19 mouse cellular contexts compared by ENCODE assay signal in genomic region chr17:81505162-81505685, GRCm38 (mm10).
DNase-seq lines count a peak whose midpoint lies in the region; ATAC-seq and TF ChIP-seq lines count a peak whose summit lies in the region.
"Had no signal": no experiment of that assay in that cellular context is flagged by ENCODE, and none has a peak within 500 bp of the region (broad histone marks: within the 10 kb centered on the region; RNA-seq: fewer than 3 reads in every experiment).

No protein-coding gene starts in this region.

- H3K4me2 ChIP-seq in forebrain, postnatal 0 days (ENCODE audit: low read depth), result no peak overlapping the region
- H3K4me2 ChIP-seq in forebrain, embryonic 11.5 days (ENCODE audit: low read depth, low read length, severe bottlenecking), result no peak overlapping the region
- no peak overlapping the region for H3K4me2 ChIP-seq in liver, postnatal 0 days (ENCODE audit: low read depth, low read length)
- H3K4me2 ChIP-seq: embryonic facial prominence, embryonic 13.5 days; heart, embryonic 11.5 days; heart, embryonic 15.5 days; hindbrain, embryonic 14.5 days; intestine, embryonic 15.5 days had no signal

- WGBS in forebrain, postnatal 0 days, result 56% methylated on average over 5 of the region's 5 CpGs
- 92% methylated on average over 5 of the region's 5 CpGs for WGBS in forebrain, embryonic 11.5 days
- WGBS in liver, postnatal 0 days (ENCODE audit: insufficient replicate concordance), result 77% methylated on average over 5 of the region's 5 CpGs

- no peak overlapping the region for H3K9ac ChIP-seq in forebrain, postnatal 0 days
- H3K9ac ChIP-seq in forebrain, embryonic 11.5 days (ENCODE audit: low read length), result no peak overlapping the region
- no peak overlapping the region for H3K9ac ChIP-seq in liver, postnatal 0 days (replicated peaks)
- H3K9ac ChIP-seq: embryonic facial prominence, embryonic 13.5 days; heart, embryonic 15.5 days; hindbrain, embryonic 14.5 days; intestine, embryonic 15.5 days had no signal

- no peaks in the 10 kb centered on the region for H3K27me3 ChIP-seq in forebrain, postnatal 0 days (ENCODE audit: insufficient read depth, low read length)
- H3K27me3 ChIP-seq in forebrain, embryonic 11.5 days (ENCODE audit: control insufficient read depth, insufficient read depth, low read length), result no peaks in the 10 kb centered on the region; the same call in 1 of the 2 replicates
- no peaks in the 10 kb centered on the region for H3K27me3 ChIP-seq in liver, postnatal 0 days (ENCODE audit: insufficient read depth, low read length)
- H3K27me3 ChIP-seq: embryonic facial prominence, embryonic 13.5 days; heart, embryonic 15.5 days; intestine, embryonic 15.5 days had no signal

- no peaks in the 10 kb centered on the region for H3K36me3 ChIP-seq in forebrain, postnatal 0 days (ENCODE audit: insufficient read depth)
- H3K36me3 ChIP-seq in forebrain, embryonic 11.5 days (ENCODE audit: control insufficient read depth, insufficient read depth, low read length), result no peaks in the 10 kb centered on the region
- no peaks in the 10 kb centered on the region for H3K36me3 ChIP-seq in liver, postnatal 0 days (replicated peaks; ENCODE audit: insufficient read depth, low read length)
- H3K36me3 ChIP-seq: embryonic facial prominence, embryonic 13.5 days; heart, embryonic 15.5 days; hindbrain, embryonic 10.5 days; intestine, embryonic 15.5 days had no signal

- H3K4me3 ChIP-seq in forebrain, postnatal 0 days (ENCODE audit: low read depth, low read length), result no peak overlapping the region
- no peak overlapping the region for H3K4me3 ChIP-seq in forebrain, embryonic 11.5 days (ENCODE audit: low read depth, low read length)
- no peak overlapping the region for H3K4me3 ChIP-seq in liver, postnatal 0 days (ENCODE audit: low read depth, low read length)
- H3K4me3 ChIP-seq: embryonic facial prominence, embryonic 13.5 days; heart, adult 2 months; heart, embryonic 15.5 days; hindbrain, embryonic 10.5 days; intestine, embryonic 15.5 days had no signal

- TF ChIP-seq CTCF in forebrain, postnatal 0 days (IDR thresholded peaks at IDR 0.05; ENCODE audit: low read depth), result no peak
- no peak for TF ChIP-seq CTCF in liver, postnatal 0 days (IDR thresholded peaks at IDR 0.05; ENCODE audit: low read depth)

- H3K9me3 ChIP-seq in forebrain, postnatal 0 days (ENCODE audit: low read length), result no peaks in the 10 kb centered on the region
- no peaks in the 10 kb centered on the region for H3K9me3 ChIP-seq in forebrain, embryonic 11.5 days (ENCODE audit: control insufficient read depth, low read length)
- H3K9me3 ChIP-seq in liver, postnatal 0 days (ENCODE audit: low read length), result no peaks in the 10 kb centered on the region
- H3K9me3 ChIP-seq: embryonic facial prominence, embryonic 13.5 days; heart, embryonic 15.5 days; hindbrain, embryonic 10.5 days; intestine, embryonic 15.5 days had no signal

- peak; percentile 70 to 76 for DNase-seq in cerebellum, postnatal 10 days
- no peak for DNase-seq in cerebellum, postnatal 36 days
- DNase-seq in forebrain, postnatal 0 days, result peak; percentile 29
- no peak for DNase-seq in forebrain, embryonic 11.5 days (ENCODE audit: low spot score)
- peak; percentile 22 for DNase-seq in left cerebral cortex, postnatal 4 days
- DNase-seq in left cerebral cortex, postnatal 14 days (ENCODE audit: low spot score in 2 of 2), result no peak
- no peak for DNase-seq in liver, postnatal 0 days
- DNase-seq in gastrocnemius, adult 18-20 months (ENCODE audit: low spot score), result no peak
- DNase-seq: adrenal gland, postnatal 10 days; cerebellum, adult 11 months; gastrocnemius, postnatal 10 days; heart, adult 2 months; heart, postnatal 14 days had no signal

- ATAC-seq in forebrain, postnatal 0 days, result peak; percentile 40; the same call in 1 of the 2 replicates
- ATAC-seq in forebrain, embryonic 11.5 days (replicated peaks; ENCODE audit: low FRiP score), result no peak
- ATAC-seq in liver, postnatal 0 days, result no peak
- ATAC-seq: intestine, embryonic 15.5 days had no signal

- intact Hi-C loops in left cerebral cortex, postnatal 4 days (cut with DNase I), result no loop called here
- intact Hi-C loops in left cerebral cortex, postnatal 14 days (cut with DNase I), result no loop called here

- peaks cover 5% of the 10 kb centered on the region for H3K4me1 ChIP-seq in forebrain, postnatal 0 days (ENCODE audit: insufficient read depth)
- no peaks in the 10 kb centered on the region for H3K4me1 ChIP-seq in forebrain, embryonic 11.5 days (replicated peaks; ENCODE audit: control insufficient read depth, insufficient read depth, low read length)
- H3K4me1 ChIP-seq in liver, postnatal 0 days (ENCODE audit: insufficient read depth), result no peaks in the 10 kb centered on the region
- H3K4me1 ChIP-seq: embryonic facial prominence, embryonic 13.5 days; intestine, embryonic 15.5 days had no signal

- no peak for TF ChIP-seq EP300 in liver, postnatal 0 days (IDR thresholded peaks at IDR 0.05; ENCODE audit: low read depth)

- H3K27ac ChIP-seq in forebrain, postnatal 0 days (ENCODE audit: low read depth, low read length), result peak overlapping the region; percentile 45; the same call in 1 of the 2 replicates
- no peak overlapping the region for H3K27ac ChIP-seq in forebrain, embryonic 11.5 days (ENCODE audit: low read depth, low read length)
- no peak overlapping the region for H3K27ac ChIP-seq in liver, postnatal 0 days (ENCODE audit: low read depth)
- H3K27ac ChIP-seq: embryonic facial prominence, embryonic 13.5 days; heart, adult 2 months; heart, embryonic 15.5 days; hindbrain, embryonic 10.5 days; hindbrain, embryonic 14.5 days; intestine, embryonic 15.5 days had no signal

Comparison
In these comparisons a context has a peak if more than half of its experiments do, and no peak if none do; other contexts are left out.
1. DNase-seq: peak in cerebellum, postnatal 10 days (2 of 2), forebrain, postnatal 0 days (single experiment) and left cerebral cortex, postnatal 4 days (single experiment); none in cerebellum, postnatal 36 days (0 of 2), forebrain, embryonic 11.5 days (single experiment), left cerebral cortex, postnatal 14 days (0 of 2), liver, postnatal 0 days (single experiment) and gastrocnemius, adult 18-20 months (single experiment).